Mouse (Mus musculus) erythroblast, embryonic 14.5 days (primary cell): Measurements from ENCODE around the gene Secisbp2l.

ENCODE experiments used
- GATA1 ChIP-seq: IDR thresholded peaks from 2 replicates; pipeline ENCODE4 v1.6.1; 2012; ENCODE audit warnings: low read length, inconsistent platforms, mixed read lengths
- TAL1 ChIP-seq: IDR thresholded peaks from 3 replicates; pipeline ENCODE4 v1.6.1; 2012; ENCODE audit warnings: low read length, inconsistent platforms, mixed read lengths

DNA sequence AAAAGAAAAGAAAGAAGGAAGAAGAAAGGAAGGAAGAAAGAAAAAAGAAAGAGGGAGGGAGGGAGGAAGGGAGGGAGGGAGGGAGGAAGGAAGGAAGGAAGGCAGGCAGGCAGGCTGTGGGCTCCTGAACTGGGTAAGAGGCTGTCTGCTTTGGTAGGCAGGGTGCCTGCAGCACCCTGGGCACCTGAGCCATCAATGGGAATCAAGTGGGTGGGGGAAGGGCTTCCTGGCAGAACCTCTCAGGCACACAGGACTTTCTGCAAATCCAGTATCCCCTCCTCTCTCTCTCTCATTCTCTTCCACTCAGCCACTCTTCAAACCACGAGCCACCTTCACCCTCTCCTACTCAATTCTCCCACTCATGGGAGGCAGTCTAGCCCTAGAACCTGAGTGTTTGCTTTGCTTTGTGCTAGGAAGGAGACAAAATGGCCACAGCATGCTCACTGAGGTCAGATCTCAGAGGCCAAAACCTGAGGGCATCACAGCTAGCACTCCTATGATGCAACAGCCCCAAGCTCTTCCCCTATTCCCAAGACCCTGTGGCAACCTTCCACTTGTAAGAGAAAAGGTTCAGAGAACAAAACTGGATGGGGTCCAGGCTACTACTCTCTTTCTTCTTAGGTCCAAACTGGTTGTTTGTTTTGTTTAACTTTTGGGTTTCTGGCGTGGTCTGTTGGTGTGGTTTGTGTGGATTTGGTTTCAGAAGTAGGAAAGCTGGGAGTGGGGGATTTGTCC, 9.6 kb upstream of the Secisbp2l start:
- TF ChIP-seq GATA1 (no peak), TAL1 (no peak)
